Mouse (Mus musculus): ENCODE results near the gene Il1r1. TPM values are rescaled to one million over a fixed set of nuclear protein-coding genes. Genes with fewer than 3 reads are reported as not detected.

The Il1r1 gene
- polyA plus RNA-seq, 1 experiment = 3.4 TPM

GRCm38 (mm10) chr1:40267846-40268245 is 43.0 kb downstream of the Il1r1 start:
- no peak for DNase-seq
- Histone ChIP-seq H3K27ac (ENCODE audit: insufficient read depth, low read depth, low read length) (no peak overlapping the region), H3K4me1 (ENCODE audit: control insufficient read depth, insufficient read depth, low read length) (no peaks in the 10 kb centered on the region), H3K27me3 (replicated peaks; ENCODE audit: control insufficient read depth, insufficient read depth, low read length) (no peaks in the 10 kb centered on the region), H3K36me3 (ENCODE audit: control insufficient read depth, insufficient read depth, low read length) (no peaks in the 10 kb centered on the region), H3K4me3 (ENCODE audit: insufficient read depth, low read depth, low read length) (no peak overlapping the region)
- WGBS = 94% methylated on average over 6 of the region's 6 CpGs
- TF ChIP-seq CTCF (conservative IDR thresholded peaks at IDR 0.05; ENCODE audit: insufficient read depth, insufficient read length, low read depth, low read length) (no peak), POLR2A (IDR thresholded peaks at IDR 0.05; ENCODE audit: low read depth, low read length) (no peak)

GRCm38 (mm10) chr1:40268536-40268935 is 43.7 kb downstream of the Il1r1 start:
- TF ChIP-seq POLR2A (IDR thresholded peaks at IDR 0.05; ENCODE audit: low read depth, low read length) (no peak), CTCF (conservative IDR thresholded peaks at IDR 0.05; ENCODE audit: insufficient read depth, insufficient read length, low read depth, low read length) (no peak)
- Histone ChIP-seq H3K36me3 (ENCODE audit: control insufficient read depth, insufficient read depth, low read length) (no peaks in the 10 kb centered on the region), H3K4me1 (ENCODE audit: control insufficient read depth, insufficient read depth, low read length) (no peaks in the 10 kb centered on the region), H3K4me3 (ENCODE audit: insufficient read depth, low read depth, low read length) (no peak overlapping the region), H3K27me3 (replicated peaks; ENCODE audit: control insufficient read depth, insufficient read depth, low read length) (no peaks in the 10 kb centered on the region), H3K27ac (ENCODE audit: insufficient read depth, low read depth, low read length) (no peak overlapping the region)
- no peak for DNase-seq
- WGBS = 87% methylated on average over 6 of the region's 6 CpGs

GRCm38 (mm10) chr1:40270415-40270814 is 45.5 kb downstream of the Il1r1 start:
- peaks cover 5% of the 10 kb centered on the region; the same call in 1 of the 2 replicates for H3K4me1 ChIP-seq (ENCODE audit: control insufficient read depth, insufficient read depth, low read length)
- no peaks in the 10 kb centered on the region for H3K27me3 ChIP-seq (replicated peaks; ENCODE audit: control insufficient read depth, insufficient read depth, low read length)
- no peak for DNase-seq
- TF ChIP-seq CTCF (conservative IDR thresholded peaks at IDR 0.05; ENCODE audit: insufficient read depth, insufficient read length, low read depth, low read length) (no peak), POLR2A (IDR thresholded peaks at IDR 0.05; ENCODE audit: low read depth, low read length) (no peak)
- WGBS = 66% methylated on average over 12 of the region's 12 CpGs
- no peaks in the 10 kb centered on the region for H3K36me3 ChIP-seq (ENCODE audit: control insufficient read depth, insufficient read depth, low read length)
- H3K4me3 ChIP-seq (ENCODE audit: insufficient read depth, low read depth, low read length) = no peak overlapping the region
- no peak overlapping the region for H3K27ac ChIP-seq (ENCODE audit: insufficient read depth, low read depth, low read length)

GRCm38 (mm10) chr1:40271052-40271451 is 46.2 kb downstream of the Il1r1 start:
- no peak for DNase-seq
- Histone ChIP-seq H3K27me3 (replicated peaks; ENCODE audit: control insufficient read depth, insufficient read depth, low read length) (no peaks in the 10 kb centered on the region), H3K27ac (ENCODE audit: insufficient read depth, low read depth, low read length) (no peak overlapping the region), H3K36me3 (ENCODE audit: control insufficient read depth, insufficient read depth, low read length) (no peaks in the 10 kb centered on the region), H3K4me3 (ENCODE audit: insufficient read depth, low read depth, low read length) (no peak overlapping the region), H3K4me1 (ENCODE audit: control insufficient read depth, insufficient read depth, low read length) (peaks cover 5% of the 10 kb centered on the region; the same call in 1 of the 2 replicates)
- no peak for TF ChIP-seq POLR2A (IDR thresholded peaks at IDR 0.05; ENCODE audit: low read depth, low read length)
- no peak for TF ChIP-seq CTCF (conservative IDR thresholded peaks at IDR 0.05; ENCODE audit: insufficient read depth, insufficient read length, low read depth, low read length)
- 74% methylated on average over 4 of the region's 4 CpGs for WGBS

GRCm38 (mm10) chr1:40271486-40272055 is 46.7 kb downstream of the Il1r1 start:
- no peaks in the 10 kb centered on the region for H3K36me3 ChIP-seq (ENCODE audit: control insufficient read depth, insufficient read depth, low read length)
- peaks cover 5% of the 10 kb centered on the region; the same call in 1 of the 2 replicates for H3K4me1 ChIP-seq (ENCODE audit: control insufficient read depth, insufficient read depth, low read length)
- no peak overlapping the region for H3K27ac ChIP-seq (ENCODE audit: insufficient read depth, low read depth, low read length)
- no peak for DNase-seq
- WGBS = 90% methylated on average over 10 of the region's 10 CpGs
- TF ChIP-seq CTCF (conservative IDR thresholded peaks at IDR 0.05; ENCODE audit: insufficient read depth, insufficient read length, low read depth, low read length) = no peak
- no peak for TF ChIP-seq POLR2A (IDR thresholded peaks at IDR 0.05; ENCODE audit: low read depth, low read length)
- H3K4me3 ChIP-seq (ENCODE audit: insufficient read depth, low read depth, low read length) = no peak overlapping the region
- H3K27me3 ChIP-seq (replicated peaks; ENCODE audit: control insufficient read depth, insufficient read depth, low read length) = no peaks in the 10 kb centered on the region

GRCm38 (mm10) chr1:40272204-40272603 is 47.3 kb downstream of the Il1r1 start:
- H3K27me3 ChIP-seq (replicated peaks; ENCODE audit: control insufficient read depth, insufficient read depth, low read length) = no peaks in the 10 kb centered on the region
- no peak overlapping the region for H3K4me3 ChIP-seq (ENCODE audit: insufficient read depth, low read depth, low read length)
- no peak overlapping the region for H3K27ac ChIP-seq (ENCODE audit: insufficient read depth, low read depth, low read length)
- WGBS = 90% methylated on average over 3 of the region's 3 CpGs
- DNase-seq = no peak
- no peak for TF ChIP-seq POLR2A (IDR thresholded peaks at IDR 0.05; ENCODE audit: low read depth, low read length)
- H3K36me3 ChIP-seq (ENCODE audit: control insufficient read depth, insufficient read depth, low read length) = no peaks in the 10 kb centered on the region
- H3K4me1 ChIP-seq (ENCODE audit: control insufficient read depth, insufficient read depth, low read length) = peaks cover 5% of the 10 kb centered on the region; the same call in 1 of the 2 replicates

GRCm38 (mm10) chr1:40273491-40273890 is 48.6 kb downstream of the Il1r1 start:
- no peak overlapping the region for H3K27ac ChIP-seq (ENCODE audit: insufficient read depth, low read depth, low read length)
- WGBS = 81% methylated on average over 1 of the region's 1 CpGs
- H3K36me3 ChIP-seq (ENCODE audit: control insufficient read depth, insufficient read depth, low read length) = no peaks in the 10 kb centered on the region
- H3K4me1 ChIP-seq (ENCODE audit: control insufficient read depth, insufficient read depth, low read length) = peaks cover 5% of the 10 kb centered on the region; the same call in 1 of the 2 replicates
- no peaks in the 10 kb centered on the region for H3K27me3 ChIP-seq (replicated peaks; ENCODE audit: control insufficient read depth, insufficient read depth, low read length)
- no peak for TF ChIP-seq CTCF (conservative IDR thresholded peaks at IDR 0.05; ENCODE audit: insufficient read depth, insufficient read length, low read depth, low read length)
- no peak for TF ChIP-seq POLR2A (IDR thresholded peaks at IDR 0.05; ENCODE audit: low read depth, low read length)
- no peak overlapping the region for H3K4me3 ChIP-seq (ENCODE audit: insufficient read depth, low read depth, low read length)
- no peak for DNase-seq
